Mouse (Mus musculus) granulocyte monocyte progenitor cell, adult 5-6 weeks (primary cell): ENCODE measurements around the gene Nipbl. TPM values are rescaled to one million over a fixed set of nuclear protein-coding genes. Genes with fewer than 3 reads are reported as not detected.
"Not testable (repeated sequence)": the region's sequence is repeated elsewhere in the genome, so short reads cannot be mapped to it uniquely, and the experiment has no call there.

Source experiments
- ATAC-seq: replicated peaks from 2 replicates; pipeline ENCODE4 v1.8.0; 2016; ENCODE audit warnings: mild to moderate bottlenecking, moderate TSS enrichment, inconsistent platforms; ENCODE audit not compliant: poor library complexity, severe bottlenecking
- total RNA-seq, 2 experiments: library from RNA; stranded (forward) in 1 of 2; stranded (reverse) in 1 of 2; fragments of 200-712, 200-1000 nt in 1 of 2; fragments of >200 nt in 1 of 2; fragmentation: Nextera tagmentation in 1 of 2; gene quantifications; 2 replicates each; pipeline ENCODE4 v1.2.3; 2014 to 2017

The Nipbl gene
- total RNA-seq (2014; fragmentation: Nextera tagmentation) (55.1 and 55.8 TPM in 2 replicates), total RNA-seq (2017) (46.2 and 52.3 TPM in 2 replicates)

DNA sequence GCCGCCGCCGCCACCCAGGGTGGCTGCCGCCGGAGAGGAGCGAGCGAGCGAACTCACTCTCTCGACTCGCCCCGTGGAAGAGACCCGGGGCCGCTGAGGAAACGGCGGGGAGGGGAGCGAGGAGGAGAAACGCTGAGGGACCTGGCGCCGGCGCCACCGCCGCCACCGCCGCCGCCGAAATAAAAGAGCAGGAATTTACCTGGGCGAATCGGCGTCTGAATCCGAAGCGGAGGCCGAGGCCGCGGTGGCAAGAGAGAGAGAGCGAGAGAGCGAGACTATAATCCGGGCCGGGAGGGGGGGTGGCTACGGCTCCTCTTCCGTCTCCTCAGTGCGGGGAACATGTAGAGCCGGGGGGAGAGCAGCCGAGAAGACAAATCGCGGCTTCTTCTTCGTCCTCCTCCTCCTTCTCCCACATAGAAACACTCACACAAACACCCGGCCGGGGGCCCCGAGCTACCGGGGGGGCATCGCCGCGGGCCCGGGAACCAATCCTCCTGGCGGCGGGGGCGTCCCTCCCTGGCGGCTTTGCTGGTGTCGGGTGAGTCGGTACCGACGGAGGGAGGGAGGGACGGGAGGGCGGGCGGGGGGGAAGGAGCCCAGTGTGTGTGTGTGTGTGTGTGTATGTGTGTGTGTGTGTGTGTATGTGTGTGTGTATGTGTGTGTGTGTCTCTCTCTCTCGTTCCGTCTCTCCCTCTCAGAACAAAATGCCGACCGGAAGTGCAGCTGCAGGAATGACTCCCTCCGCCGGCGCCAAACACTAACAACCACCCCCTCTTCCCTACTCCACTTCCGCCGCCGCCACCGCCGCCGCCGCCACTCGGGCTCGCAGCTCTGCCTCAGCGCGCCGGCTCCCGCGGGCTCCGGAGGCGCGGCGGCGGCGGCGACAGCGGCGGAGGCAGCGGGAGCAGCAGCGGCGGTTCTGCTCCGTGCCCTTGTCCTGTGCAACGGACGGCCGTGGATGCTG, at the start of gene Nipbl:
TSS of gene Nipbl (minus strand) at position 538 of the 964 bp plus-strand sequence.
- ATAC-seq = peak; percentile 64

- no peak for ATAC-seq
Observed at GRCm38 (mm10) chr15:8485261-8485660, 41.0 kb upstream of the Nipbl start.

DNA sequence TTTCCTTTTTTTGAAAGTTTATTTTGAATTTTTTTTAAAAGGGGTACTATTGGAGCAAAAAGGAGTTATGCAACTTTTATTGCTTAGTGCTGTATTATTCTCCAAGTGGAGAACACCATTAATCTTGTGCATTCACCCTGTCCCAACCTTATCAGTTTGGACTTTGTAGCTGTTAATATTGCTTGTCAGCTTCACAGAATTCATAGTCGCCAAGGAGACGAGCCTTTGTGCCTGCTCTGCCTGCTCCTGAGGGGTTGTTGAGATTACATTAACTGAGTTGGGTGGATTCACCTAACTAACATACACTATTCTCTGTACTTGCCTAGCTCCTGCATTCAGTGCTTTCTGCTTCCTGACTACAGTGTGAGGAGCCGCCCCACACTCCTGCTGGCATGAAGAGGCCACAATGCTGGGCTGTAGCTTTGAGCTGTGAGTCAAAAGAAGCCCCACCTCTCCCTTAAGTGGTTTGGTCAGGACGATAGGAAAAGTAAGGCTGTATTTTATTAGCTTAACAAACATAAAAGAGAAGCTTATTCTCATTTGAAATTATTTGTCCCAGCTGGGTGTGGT, 24.8 kb upstream of the Nipbl start:
- no peak for ATAC-seq

- ATAC-seq = no peak
Observed at GRCm38 (mm10) chr15:8463521-8463920, 19.3 kb upstream of the Nipbl start.

GRCm38 (mm10) chr15:8462780-8463179, 18.5 kb upstream of the Nipbl start:
- ATAC-seq = peak; percentile 65

- no peak for ATAC-seq
Observed at GRCm38 (mm10) chr15:8460871-8461270, 16.6 kb upstream of the Nipbl start.

DNA sequence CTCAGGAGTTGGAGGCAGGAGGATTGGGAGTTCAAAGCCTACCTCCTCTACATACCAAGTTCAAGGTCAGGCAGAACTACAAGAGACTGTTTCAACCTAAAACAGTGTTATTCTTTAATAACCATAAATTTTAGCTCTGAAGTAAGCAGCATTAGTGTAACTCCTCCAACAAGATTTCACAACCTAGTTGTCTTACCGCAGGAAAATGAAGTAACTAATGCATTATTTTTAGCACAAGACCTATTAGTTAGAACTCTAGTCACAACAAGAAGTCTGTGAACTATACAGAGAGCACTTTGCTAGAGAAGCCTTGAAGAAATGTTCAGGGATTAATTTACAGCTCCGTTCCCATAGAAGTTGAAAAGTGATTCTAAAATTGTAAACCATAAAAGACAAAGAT, 15.7 kb upstream of the Nipbl start:
- peak; percentile 65 for ATAC-seq

- ATAC-seq = not testable (repeated sequence)
Observed at GRCm38 (mm10) chr15:8456223-8456622, 12.0 kb upstream of the Nipbl start.

DNA sequence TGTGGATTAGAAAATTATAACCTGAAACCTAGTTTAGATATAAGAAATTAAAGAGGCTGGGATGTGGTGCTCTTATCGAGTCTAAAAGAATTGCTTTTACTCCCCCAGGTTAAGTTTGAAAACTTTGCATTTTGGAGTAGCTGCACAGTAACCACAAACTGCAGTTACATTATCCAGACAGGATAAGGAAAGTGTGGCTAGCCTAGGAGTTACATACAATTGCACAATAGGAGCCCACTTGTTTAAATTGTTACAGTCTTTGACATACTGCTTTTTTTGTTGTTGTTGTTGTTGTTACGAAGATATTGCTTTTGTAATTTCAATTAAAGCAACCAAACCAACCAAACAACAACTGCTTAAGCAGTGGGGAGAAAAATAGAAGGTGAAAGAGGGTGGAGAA, 11.2 kb upstream of the Nipbl start:
- ATAC-seq = peak; percentile 68

DNA sequence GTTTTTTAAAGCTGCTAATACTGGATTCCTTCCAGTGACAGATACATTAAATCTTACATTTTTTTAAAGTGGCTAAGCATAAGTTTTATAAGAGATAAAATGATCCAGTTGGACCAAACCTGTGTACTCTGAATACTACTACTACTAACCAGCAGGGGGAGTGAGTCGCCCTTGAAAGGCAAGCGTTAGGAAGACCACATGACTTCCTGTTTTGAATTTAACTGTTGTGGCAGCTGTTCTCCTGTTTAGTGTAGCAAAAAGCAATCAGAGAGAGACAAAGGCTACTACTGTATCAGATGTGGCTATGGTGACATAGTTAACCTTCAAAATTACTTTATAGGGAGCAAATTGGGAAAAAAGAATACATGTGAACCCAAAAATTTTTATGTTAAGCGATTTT, 6.8 kb upstream of the Nipbl start:
- peak; percentile 82 for ATAC-seq

- ATAC-seq = no peak
Observed at GRCm38 (mm10) chr15:8447193-8447767, 3.0 kb upstream of the Nipbl start.

DNA sequence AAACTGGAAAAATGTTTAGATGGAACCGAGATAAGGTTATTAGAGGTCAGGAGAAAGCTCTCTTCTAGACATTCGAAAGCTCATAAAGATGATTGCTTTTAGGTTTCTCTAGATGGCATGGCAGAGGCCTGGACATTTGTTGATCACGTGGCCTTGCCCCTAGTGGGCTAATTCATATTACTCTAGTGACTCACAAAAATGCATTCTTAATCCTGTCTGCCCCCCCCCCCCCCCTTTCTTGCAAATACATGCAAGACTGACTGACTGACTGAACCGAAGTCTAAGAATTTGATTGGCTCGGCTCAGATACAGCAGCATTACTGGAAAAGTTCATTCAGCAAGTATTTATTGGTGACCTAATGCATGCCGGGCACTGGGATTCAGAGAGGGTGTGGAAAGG, 2.2 kb upstream of the Nipbl start:
- peak; percentile 30 for ATAC-seq

DNA sequence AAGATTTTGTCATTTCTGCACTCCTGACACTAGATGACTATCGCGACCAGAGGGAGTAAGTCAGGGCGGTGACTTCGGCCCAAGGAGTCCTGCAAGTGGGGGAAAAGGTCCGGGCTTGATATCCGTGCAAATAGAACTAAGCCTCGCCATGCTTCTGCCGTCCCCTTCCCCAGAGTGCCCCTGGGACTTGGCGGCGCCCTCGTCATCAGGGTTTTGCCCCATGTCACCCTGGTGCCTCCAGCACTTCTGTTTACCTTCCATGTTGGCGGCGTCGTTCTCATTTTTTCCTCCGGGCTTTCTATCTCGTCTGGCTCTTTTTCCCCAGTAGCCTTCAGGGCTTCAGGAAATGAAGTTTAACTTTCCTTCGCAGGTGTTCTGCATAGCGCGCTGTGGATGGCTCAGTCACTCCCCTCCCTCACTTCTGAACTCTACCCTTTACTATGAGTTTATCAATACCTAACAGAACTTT, 1.7 kb upstream of the Nipbl start:
- peak; percentile 30 for ATAC-seq

GRCm38 (mm10) chr15:8444890-8445597, 781 bp upstream of the Nipbl start:
- peak; percentile 64 for ATAC-seq

DNA sequence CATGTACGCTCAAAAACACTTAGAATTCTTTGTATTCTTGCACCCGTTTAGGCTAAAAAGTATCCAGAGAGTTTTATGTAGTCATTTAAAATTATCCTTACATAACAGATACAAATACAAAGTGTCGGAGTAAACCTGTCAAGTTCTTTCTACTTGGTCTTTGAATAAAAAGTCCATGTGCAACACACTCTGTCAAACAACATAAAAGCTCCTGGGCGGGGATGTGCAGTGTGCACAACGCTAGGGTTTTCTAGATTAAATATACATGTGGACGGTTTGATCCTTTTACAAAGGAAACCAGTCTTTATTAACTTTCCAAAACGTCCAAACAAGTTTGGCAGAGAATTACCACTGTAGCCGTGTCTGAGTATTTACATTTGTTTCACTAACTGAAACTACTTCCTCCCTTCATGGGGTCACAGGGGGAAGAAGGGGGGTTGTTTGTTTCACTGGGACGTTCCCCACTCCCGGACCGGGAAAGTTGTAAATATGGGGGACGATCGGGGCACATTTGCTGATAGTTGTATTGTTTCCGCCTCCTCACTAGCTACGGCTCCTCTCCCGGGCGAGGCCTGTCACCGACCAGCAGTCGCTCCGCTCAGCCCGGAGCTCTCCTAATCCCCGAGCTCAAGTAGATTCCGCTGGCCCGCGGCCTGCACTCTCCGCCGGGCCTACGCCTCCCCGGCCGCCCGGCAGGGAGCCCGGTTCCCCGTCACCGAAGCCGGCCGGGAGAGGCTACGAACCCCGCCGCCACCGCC, 916 bp downstream of the Nipbl start:
- ATAC-seq = peak; percentile 25

DNA sequence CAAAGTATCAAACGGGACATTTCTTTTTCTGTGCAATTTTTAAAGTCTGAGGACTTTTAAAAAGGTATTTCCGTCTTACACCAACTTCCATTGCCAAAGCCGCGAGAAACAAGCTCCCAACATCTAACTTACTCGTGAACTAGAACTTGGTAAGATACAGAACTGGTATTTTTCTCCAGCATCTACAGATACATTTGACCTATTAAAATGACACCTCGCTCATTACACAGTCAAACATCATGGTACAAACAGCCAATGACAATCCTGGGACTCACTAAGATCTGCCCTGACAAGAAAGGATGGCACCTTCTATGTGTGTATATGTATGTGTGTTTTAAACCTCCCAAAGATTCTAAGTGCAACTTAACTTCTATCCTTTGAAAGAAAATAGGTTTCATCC, 1.5 kb downstream of the Nipbl start:
- peak; percentile 12; the same call in 1 of the 2 replicates for ATAC-seq

DNA sequence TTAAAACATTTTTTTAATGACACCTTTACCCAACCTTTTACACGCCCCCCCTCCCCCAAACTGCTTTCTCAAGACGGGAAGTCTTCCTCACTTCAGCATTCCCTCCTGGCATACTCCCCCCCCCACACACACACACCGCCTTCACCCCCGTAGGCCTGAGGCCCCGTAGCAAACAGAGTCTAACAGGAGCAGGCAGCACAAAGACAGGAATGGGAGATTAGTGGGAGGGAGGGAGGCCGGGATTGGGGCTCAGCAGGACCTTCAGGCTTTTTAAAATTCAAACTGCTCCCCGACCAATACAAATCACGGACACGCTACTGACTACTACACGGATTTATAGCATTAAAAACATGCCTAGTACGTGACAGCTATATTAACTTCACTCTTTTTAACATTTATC, 2.1 kb downstream of the Nipbl start:
- ATAC-seq = no peak

DNA sequence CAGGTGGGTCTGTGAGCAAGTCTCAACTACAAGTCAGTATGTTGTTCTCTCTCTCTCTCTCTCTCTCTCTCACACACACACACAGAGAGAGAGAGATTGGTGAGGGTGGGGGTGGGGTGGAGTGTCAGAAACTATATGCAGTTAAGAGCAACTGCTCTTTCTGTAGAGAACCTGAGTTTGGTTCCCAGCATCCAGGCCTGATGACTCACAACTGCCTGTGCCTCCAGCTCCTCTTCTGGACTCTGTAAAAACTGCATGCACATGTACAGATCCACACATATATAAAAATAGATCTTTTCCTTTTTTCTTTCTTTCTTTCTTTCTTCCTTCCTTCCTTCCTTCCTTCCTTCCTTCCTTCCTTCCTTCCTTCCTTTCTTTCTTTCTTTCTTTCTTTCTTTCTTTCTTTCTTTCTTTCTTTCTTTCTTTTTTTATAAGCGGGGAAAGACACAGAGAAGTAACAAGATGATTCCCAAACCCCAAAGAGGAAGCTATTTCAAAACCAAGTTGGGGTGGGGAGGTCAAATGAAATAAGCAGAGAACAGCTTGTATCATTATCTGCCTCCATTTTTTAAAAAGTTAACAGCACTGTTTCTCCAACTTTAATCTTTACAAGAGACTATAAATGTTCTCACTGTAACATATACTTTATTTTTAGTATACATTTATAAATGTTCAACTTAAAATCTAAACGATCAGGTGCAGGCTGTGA, 10.9 kb downstream of the Nipbl start:
- peak; percentile 81 for ATAC-seq

DNA sequence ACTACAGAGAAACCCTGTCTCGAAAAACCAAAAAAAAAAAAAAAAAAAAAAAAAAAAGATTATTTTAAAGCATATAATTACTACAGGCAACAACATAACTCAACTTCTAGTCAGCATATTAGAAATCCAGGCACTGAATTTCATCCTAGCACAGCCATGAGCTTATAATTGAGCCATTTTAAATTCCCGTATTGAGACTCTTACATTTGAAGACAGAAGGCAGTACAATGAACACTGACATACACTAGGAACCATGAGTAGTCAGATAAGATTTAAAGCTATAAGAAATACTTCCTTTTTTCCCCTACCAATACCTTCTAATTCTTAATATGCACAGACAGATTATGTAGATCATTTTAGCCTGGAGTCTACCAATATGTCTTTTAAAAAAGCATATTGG, 11.7 kb downstream of the Nipbl start:
- ATAC-seq = no peak
